Mouse (Mus musculus) testis, postnatal 10 days (tissue): ENCODE measurements at regions not wholly inside any gene's neighbourhood (a gene's known extent, or its start where the extent isn't known, plus 50 kb on each side); places are given as distances from the start of the nearest gene placed in this dataset.
A peak's percentile ranks its signal among the peaks of the same experiment; 100 is the strongest.

Source experiments
- DNase-seq: peaks from one replicate; pipeline ENCODE4 v3.0.0; 2021; ENCODE audit warnings: low spot score

DNA sequence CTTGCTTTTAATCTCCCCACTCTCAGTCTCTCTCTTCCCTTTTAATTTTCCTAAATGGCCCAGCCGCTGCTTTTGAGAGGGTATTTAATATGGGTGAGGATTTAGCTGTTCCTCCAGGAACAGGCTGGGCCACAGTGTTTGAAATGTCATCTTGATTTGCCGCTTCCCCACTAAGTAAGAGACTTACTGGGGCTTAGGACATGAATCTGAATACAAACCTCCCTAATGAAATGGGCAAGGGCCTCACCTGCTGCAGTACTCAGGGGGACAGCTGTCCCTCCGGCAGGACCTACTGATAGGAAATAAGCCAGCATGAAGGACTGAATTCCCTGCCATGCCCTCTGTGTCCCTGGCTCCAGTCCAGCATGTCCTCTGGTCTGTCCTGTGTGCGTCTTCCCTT, 50.6 kb upstream of the Prr23a1 start:
- no peak for DNase-seq

DNA sequence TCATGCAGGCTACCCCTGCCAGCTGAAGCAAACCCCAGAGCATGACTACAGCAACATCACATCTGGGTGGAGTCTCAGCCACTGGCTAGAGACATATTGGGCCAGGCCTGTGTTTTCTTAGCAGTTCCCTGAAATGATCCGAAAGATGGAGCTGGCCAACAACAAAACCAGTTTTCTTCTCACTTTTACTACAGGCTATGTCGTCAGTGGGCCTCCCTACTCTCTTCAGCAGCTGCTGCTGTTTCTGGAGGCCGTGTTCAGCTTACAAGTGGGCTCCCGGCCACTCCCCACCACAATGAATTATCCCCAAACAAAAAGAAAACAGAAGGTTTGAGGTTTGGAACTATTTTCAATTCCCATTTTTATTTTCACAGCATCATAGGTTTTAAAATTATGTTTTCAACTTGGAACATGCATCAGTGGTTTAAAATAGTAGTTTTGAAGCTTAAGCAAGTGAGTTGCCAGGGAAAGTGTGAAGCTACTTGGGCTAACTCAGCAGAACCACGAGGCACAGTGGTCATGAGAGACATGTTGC, 68.6 kb upstream of the Prr23a1 start:
- DNase-seq: no peak

DNA sequence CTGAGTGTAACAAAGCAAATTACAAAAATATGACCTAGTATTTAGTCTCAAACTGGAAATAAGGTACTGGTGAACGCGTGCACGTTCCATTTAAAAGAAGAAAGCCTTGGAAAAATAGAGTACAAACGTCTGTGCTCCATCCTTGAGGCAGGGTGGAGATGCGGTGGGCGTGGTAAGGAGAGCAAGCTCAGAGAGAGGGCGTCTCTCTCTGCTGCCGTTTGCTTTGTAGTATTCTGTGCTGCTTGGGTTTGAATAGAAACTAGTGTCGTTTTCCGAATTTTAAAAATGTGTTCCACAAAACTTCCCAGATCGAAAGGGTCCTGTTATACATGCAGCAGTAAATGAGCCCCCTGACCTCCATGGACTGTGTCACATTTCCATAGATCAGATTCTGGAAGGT, 69.1 kb upstream of the Prr23a1 start:
- DNase-seq: no peak

GRCm38 (mm10) chr9:98754764-98755163, 87.5 kb upstream of the Prr23a1 start:
- no peak for DNase-seq

GRCm38 (mm10) chr9:98753356-98753953, 88.8 kb upstream of the Prr23a1 start:
- no peak for DNase-seq

- DNase-seq: no peak
Measured at GRCm38 (mm10) chr9:98743785-98744184, 98.5 kb upstream of the Prr23a1 start.

GRCm38 (mm10) chr9:98727276-98727860, 114.9 kb upstream of the Prr23a1 start:
- DNase-seq: peak; percentile 38

- DNase-seq: peak; percentile 34
Measured at GRCm38 (mm10) chr9:98726638-98727037, 115.7 kb upstream of the Prr23a1 start.

GRCm38 (mm10) chr9:98722885-98723284, 119.4 kb upstream of the Prr23a1 start:
- DNase-seq: peak; percentile 26

- DNase-seq: peak; percentile 15
Measured at GRCm38 (mm10) chr9:98721381-98721780, 119.9 kb upstream of the Mrps22 start.

DNA sequence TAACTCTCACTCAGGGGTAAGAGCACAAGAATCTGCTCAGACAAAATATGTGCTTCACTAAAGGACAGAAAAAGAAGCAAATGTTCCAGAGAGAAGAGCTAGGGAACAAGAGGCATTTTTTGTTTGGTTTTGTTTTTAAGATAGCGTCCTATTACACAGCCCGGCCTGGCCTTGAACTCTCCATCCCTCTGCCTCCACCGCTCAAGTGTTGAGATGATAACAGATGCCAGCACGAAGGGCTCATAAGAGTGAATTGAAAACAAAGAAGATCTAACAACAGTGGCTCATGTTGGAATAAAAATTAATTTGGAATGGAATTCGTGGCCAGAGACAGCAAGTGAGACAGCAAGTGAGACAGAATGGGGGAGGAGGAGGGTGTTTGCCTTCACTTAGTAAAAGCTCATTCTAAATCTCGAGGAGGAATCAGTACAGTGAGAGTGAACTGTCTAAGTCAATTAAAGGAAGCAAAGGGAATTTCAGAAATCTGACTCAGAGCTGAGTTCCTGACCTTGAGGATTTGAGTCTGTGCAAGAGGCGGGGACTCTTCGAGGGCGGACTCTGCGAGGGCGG, 116.3 kb upstream of the Mrps22 start:
- DNase-seq: peak; percentile 54

GRCm38 (mm10) chr9:98714661-98715060, 113.2 kb upstream of the Mrps22 start:
- DNase-seq: peak; percentile 36

DNA sequence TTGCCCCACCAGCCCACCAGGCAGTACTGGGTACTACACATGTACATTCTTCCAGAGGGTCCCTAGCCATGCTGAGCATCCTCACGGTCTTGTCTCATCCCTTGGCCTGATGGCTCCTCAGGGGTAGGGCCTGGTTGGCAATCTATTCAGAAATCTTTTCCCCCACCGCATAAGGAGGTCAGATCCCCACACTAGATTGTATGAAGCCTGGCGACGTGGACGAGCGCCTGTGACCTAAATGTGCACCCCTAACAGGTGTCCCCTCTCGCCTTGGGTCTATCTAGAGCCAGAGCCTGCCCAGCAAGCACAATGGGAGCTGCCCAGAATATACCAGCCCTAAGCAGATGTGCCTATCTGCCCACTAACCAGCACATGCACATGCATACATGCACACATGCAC, 111.4 kb upstream of the Mrps22 start:
- DNase-seq: peak; percentile 30

DNA sequence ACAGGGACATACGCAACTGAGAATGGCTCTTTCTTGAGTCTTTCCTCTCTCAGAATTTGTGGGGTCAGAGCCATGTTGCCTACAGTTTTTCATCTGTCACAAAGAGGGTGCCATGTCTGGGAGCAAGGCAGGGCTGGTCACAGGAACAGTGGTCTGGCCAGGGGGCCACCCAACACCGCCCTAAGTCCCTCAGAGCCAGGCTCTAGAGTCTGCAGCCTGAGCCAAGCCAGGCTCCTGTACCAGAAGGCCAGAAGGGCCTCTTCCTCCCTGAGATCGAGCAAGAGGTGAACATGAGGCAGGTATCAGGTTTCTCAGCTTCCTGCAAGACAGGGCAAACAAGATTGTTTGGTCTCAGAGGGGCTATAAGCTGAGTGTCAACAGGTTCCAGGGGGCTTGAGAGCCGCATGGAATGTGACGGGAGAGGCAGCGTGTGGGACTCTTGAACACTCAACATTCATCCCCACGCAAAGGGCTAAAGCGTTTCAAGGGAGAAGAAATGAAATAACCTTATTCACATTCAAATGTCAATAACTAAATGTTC, 110.6 kb upstream of the Mrps22 start:
- peak; percentile 29 for DNase-seq

- DNase-seq: peak; percentile 34
Measured at GRCm38 (mm10) chr9:98710155-98710710, 108.8 kb upstream of the Mrps22 start.

DNA sequence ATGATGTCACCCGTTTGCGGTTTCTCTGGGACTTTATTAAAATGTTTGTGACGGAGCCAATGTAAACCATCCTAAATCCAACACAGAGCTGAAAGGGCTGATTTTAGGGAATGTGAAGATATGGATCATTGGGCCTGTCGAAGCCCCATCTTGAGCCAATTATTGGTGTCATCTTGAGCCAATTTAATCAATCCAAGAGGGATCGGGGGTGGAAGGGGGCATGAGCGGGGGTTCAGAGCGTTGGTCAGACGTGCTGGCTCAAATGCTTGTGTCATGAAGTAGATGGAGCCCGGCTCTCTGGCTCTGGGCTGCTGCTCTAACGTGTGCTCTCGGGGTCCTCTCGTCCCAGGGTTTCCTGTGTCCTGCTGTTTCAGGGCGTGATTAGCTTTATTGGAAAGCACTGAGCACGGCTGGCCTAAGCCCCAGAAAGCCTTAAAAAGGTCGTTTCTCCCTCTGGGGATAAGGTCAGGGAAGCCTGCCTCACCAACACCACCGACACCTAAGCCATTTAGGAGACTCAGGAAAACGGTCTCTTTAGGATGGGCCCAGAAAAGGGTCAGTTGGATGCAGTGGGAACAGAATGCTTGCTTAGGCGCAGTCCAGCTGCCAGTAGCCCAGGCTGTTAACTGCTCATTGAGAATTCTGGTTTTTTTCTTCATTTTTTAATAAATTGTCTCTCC, 106.7 kb upstream of the Mrps22 start:
- peak; percentile 25 for DNase-seq

DNA sequence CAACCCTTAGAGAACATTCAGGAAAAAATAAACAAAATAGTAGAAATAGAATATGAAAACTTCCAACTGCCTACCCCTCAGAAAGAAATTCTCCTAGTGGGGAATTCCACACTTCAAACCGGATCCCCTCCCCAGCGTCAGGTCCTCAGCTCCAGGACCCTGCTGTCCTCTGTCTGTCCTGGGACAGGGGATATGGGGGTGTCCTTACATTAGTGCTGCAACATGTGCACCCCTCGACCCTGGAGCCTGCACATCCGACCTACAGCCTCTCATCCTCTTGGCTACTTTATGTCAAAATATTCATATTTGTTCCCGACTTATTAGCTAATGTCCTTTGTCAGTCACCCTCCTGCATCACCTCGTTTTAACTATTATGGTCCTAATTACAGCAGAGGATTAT, 106.0 kb upstream of the Mrps22 start:
- peak; percentile 29 for DNase-seq

- DNase-seq: peak; percentile 36
Measured at GRCm38 (mm10) chr9:98704131-98704530, 102.7 kb upstream of the Mrps22 start.

- peak; percentile 25 for DNase-seq
Measured at GRCm38 (mm10) chr9:98703331-98703730, 101.9 kb upstream of the Mrps22 start.

- DNase-seq: peak; percentile 26
Measured at GRCm38 (mm10) chr9:98700571-98700970, 99.1 kb upstream of the Mrps22 start.

GRCm38 (mm10) chr9:98697155-98697554, 95.7 kb upstream of the Mrps22 start:
- peak; percentile 64 for DNase-seq

DNA sequence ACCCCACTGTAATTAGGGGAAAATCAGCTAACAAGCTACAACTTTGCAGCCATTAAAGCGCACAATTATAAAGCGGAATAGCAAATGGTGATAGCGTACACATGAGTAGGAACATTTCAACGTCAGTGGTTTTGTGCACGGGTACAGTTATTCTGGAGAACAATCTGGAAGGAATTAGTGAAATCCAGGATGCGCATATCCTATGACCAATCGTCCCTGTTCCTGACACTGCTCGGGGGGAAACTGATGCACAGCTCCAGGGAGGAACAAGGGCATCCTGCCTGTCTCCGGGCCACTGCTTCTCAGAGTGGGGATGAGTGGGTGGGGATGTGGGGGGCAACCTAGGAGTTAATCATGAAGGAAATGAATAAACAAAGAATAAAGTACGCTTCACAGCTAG, 93.6 kb upstream of the Mrps22 start:
- DNase-seq: peak; percentile 21
